Mouse (Mus musculus): Measurements from ENCODE around the gene Phactr4. TPM values are rescaled to one million over a fixed set of nuclear protein-coding genes. Genes with fewer than 3 reads are reported as not detected.

Gene Phactr4
- polyA plus RNA-seq (2012; fragmentation: generic; extraction: Trizol) = 21.8 TPM
- long read RNA-seq, experiment 1, partial matches to known transcripts = 1 of 3 reads
- long read RNA-seq, experiment 1, other reads (novel, unspliced or antisense) = 2 of 3 reads
- long read RNA-seq, experiment 2, full-length matches to known transcripts = 7 of 13 reads
- long read RNA-seq, experiment 2, partial matches to known transcripts = 4 of 13 reads
- long read RNA-seq, experiment 2, other reads (novel, unspliced or antisense) = 2 of 13 reads

DNA sequence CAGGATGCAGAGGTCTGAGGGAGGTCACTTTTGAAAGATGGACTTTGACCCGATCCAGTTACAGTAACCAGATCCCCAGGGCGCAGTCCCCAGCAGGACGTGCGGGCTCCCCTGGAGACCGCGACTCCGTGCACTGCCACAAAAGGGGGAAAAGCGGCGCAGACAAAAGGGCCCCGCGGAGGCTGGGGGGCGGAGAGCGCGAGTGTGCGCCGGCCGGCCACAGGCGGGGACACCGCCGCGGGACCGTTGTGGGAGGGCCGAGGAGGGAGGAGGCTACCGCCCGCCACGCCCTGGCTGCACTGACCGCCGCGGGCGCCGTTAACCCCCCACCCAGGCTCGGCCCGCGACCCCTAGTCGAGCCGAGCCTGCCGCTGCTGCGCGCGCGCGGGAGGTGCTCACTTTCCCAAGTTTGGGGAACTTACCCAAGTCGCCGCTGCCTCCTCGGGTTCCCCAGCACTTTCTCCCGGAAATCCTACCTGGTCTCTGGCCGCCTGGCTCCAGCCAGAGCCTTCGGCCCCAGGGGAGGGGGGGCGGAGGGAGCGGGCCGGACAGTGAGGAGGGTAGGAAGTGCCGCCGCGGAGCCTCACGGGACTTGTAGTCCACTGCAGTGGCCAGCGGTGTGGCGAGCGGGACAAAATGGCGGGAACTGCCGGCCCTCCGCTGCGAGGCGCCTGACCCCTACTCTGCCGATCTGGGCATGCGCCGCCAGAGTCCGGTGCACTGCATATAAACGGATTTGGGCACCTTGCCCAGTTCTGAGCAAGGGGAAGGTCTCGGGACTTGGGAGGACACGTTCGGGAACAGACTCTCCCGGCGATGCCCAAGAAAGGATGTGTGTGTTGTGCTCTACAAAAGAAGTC lies at the start of gene Phactr4:
TSS of gene Phactr4 (minus strand) at position 567 of the 860 bp plus-strand sequence.
- H3K79me2 ChIP-seq (ENCODE audit: control insufficient read depth, insufficient read depth) = peaks cover 45% of the 10 kb centered on the region
- TF ChIP-seq MYOD1 (IDR thresholded peaks at IDR 0.05; ENCODE audit: control insufficient read depth, insufficient read length, low read depth) (no peak), USF1 (IDR thresholded peaks at IDR 0.05; ENCODE audit: low read depth) (no peak), MYOG (IDR thresholded peaks at IDR 0.05; ENCODE audit: control insufficient read depth, extremely low read depth, insufficient read length) (no peak), FOSL1 (IDR thresholded peaks at IDR 0.05; ENCODE audit: insufficient read depth, low read length, poor library complexity, severe bottlenecking) (no peak), MAX (IDR thresholded peaks at IDR 0.05) (no peak), CEBPB (IDR thresholded peaks at IDR 0.05; ENCODE audit: low read depth) (no peak), CTCF (IDR thresholded peaks at IDR 0.05; ENCODE audit: control insufficient read depth, insufficient read depth, insufficient read length) (no peak)
- H3K36me3 ChIP-seq (ENCODE audit: control insufficient read depth, insufficient read depth) = no peaks in the 10 kb centered on the region
- H3ac ChIP-seq (ENCODE audit: control insufficient read depth, insufficient read length, low read depth) = peak within 1 kb of the TSS; percentile 91
- no peaks in the 10 kb centered on the region for H3K27me3 ChIP-seq (ENCODE audit: control insufficient read depth, insufficient read depth, insufficient read length)
- peak within 1 kb of the TSS; percentile 45 for H3K4me3 ChIP-seq (ENCODE audit: insufficient read depth, poor library complexity, severe bottlenecking)
- peaks cover 36% of the 10 kb centered on the region for H3K79me3 ChIP-seq (ENCODE audit: low read depth)

- TF ChIP-seq MAX (IDR thresholded peaks at IDR 0.05) (no peak), MYOD1 (IDR thresholded peaks at IDR 0.05; ENCODE audit: control insufficient read depth, insufficient read length, low read depth) (no peak), CTCF (IDR thresholded peaks at IDR 0.05; ENCODE audit: control insufficient read depth, insufficient read depth, insufficient read length) (no peak), MYOG (IDR thresholded peaks at IDR 0.05; ENCODE audit: control insufficient read depth, extremely low read depth, insufficient read length) (no peak), CEBPB (IDR thresholded peaks at IDR 0.05; ENCODE audit: low read depth) (no peak), FOSL1 (IDR thresholded peaks at IDR 0.05; ENCODE audit: insufficient read depth, low read length, poor library complexity, severe bottlenecking) (no peak), USF1 (IDR thresholded peaks at IDR 0.05; ENCODE audit: low read depth) (no peak)
- no peaks in the 10 kb centered on the region for H3K27me3 ChIP-seq (ENCODE audit: control insufficient read depth, insufficient read depth, insufficient read length)
- no peaks in the 10 kb centered on the region for H3K79me2 ChIP-seq (ENCODE audit: control insufficient read depth, insufficient read depth)
- H3K79me3 ChIP-seq (ENCODE audit: low read depth) = no peaks in the 10 kb centered on the region
- no peak overlapping the region for H3ac ChIP-seq (ENCODE audit: control insufficient read depth, insufficient read length, low read depth)
- no peak overlapping the region for H3K4me3 ChIP-seq (ENCODE audit: insufficient read depth, poor library complexity, severe bottlenecking)
- H3K36me3 ChIP-seq (ENCODE audit: control insufficient read depth, insufficient read depth) = no peaks in the 10 kb centered on the region
Measured at GRCm38 (mm10) chr4:132469873-132470272, 47.6 kb upstream of the Phactr4 start.

- H3K79me3 ChIP-seq (ENCODE audit: low read depth) = peaks cover 33% of the 10 kb centered on the region
- no peak for TF ChIP-seq CTCF (IDR thresholded peaks at IDR 0.05; ENCODE audit: control insufficient read depth, insufficient read depth, insufficient read length)
- no peak for TF ChIP-seq MAX (IDR thresholded peaks at IDR 0.05)
- TF ChIP-seq CEBPB (IDR thresholded peaks at IDR 0.05; ENCODE audit: low read depth) = no peak
- no peak for TF ChIP-seq MYOD1 (IDR thresholded peaks at IDR 0.05; ENCODE audit: control insufficient read depth, insufficient read length, low read depth)
- TF ChIP-seq USF1 (IDR thresholded peaks at IDR 0.05; ENCODE audit: low read depth) = no peak
- TF ChIP-seq FOSL1 (IDR thresholded peaks at IDR 0.05; ENCODE audit: insufficient read depth, low read length, poor library complexity, severe bottlenecking) = no peak
- no peak for TF ChIP-seq MYOG (IDR thresholded peaks at IDR 0.05; ENCODE audit: control insufficient read depth, extremely low read depth, insufficient read length)
Measured at GRCm38 (mm10) chr4:132464255-132464613, 41.9 kb upstream of the Phactr4 start.

DNA sequence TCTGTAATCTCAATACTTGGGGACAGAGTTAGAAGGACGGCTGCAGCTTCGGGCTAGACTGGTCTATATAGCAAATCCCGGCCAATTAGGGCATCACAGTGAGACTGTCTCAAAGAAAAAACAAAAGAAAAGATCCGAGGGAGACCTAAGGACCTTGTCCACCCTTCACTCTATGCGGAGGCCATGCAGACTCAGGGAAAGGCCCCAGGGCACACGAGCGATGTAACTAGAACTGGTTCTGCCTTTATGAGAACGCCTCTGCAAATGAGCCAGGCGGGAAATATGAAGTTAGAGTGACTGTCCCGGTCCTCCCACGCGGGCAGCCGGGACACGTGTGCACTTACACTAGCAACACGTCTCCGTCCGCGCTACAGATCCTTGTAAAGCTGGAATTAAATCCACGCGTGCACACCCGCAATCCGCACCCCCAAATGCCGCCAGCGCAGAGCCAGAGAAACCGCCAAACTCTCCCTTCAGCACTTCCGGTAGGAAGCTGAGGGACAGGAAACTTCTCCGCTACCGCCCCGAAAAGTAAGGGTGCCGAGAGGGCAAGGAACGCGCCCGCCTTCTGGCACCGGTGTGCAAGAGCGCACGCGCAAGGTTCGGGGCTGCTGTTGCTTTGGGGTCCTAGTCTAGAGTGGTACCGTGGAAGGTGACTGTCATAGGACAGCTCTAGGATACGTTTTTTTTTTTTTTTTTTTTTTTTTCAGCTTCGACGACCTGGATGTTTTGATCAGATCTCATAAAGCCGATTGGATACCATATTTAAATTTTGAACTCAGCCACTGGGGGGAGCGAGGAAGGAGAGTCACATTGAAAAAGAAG lies 41.4 kb upstream of the Phactr4 start, which contains the start of gene Med18:
TSS of gene Med18 (minus strand) at position 492 of the 825 bp plus-strand sequence.
- Histone ChIP-seq H3ac (ENCODE audit: control insufficient read depth, insufficient read length, low read depth) (peak within 1 kb of the TSS; percentile 92), H3K27me3 (ENCODE audit: control insufficient read depth, insufficient read depth, insufficient read length) (no peaks in the 10 kb centered on the region), H3K36me3 (ENCODE audit: control insufficient read depth, insufficient read depth) (peaks cover 36% of the 10 kb centered on the region), H3K79me3 (ENCODE audit: low read depth) (peaks cover 36% of the 10 kb centered on the region), H3K4me3 (ENCODE audit: insufficient read depth, poor library complexity, severe bottlenecking) (peak within 1 kb of the TSS; percentile 85), H3K79me2 (ENCODE audit: control insufficient read depth, insufficient read depth) (peaks cover 51% of the 10 kb centered on the region)
- no peak for TF ChIP-seq CTCF (IDR thresholded peaks at IDR 0.05; ENCODE audit: control insufficient read depth, insufficient read depth, insufficient read length)
- no peak for TF ChIP-seq FOSL1 (IDR thresholded peaks at IDR 0.05; ENCODE audit: insufficient read depth, low read length, poor library complexity, severe bottlenecking)
- no peak for TF ChIP-seq USF1 (IDR thresholded peaks at IDR 0.05; ENCODE audit: low read depth)
- peak; percentile 58 for TF ChIP-seq MAX (IDR thresholded peaks at IDR 0.05)
- no peak for TF ChIP-seq MYOG (IDR thresholded peaks at IDR 0.05; ENCODE audit: control insufficient read depth, extremely low read depth, insufficient read length)

More at GRCm38 (mm10) chr4:132464255-132464613, 41.9 kb upstream of the Phactr4 start:
- Histone ChIP-seq H3K79me2 (ENCODE audit: control insufficient read depth, insufficient read depth) (peaks cover 45% of the 10 kb centered on the region), H3K27me3 (ENCODE audit: control insufficient read depth, insufficient read depth, insufficient read length) (no peaks in the 10 kb centered on the region), H3K36me3 (ENCODE audit: control insufficient read depth, insufficient read depth) (peaks cover 31% of the 10 kb centered on the region), H3K4me3 (ENCODE audit: insufficient read depth, poor library complexity, severe bottlenecking) (peak overlapping the region; percentile 85), H3ac (ENCODE audit: control insufficient read depth, insufficient read length, low read depth) (no peak overlapping the region)

- peak overlapping the region; percentile 92 for H3ac ChIP-seq (ENCODE audit: control insufficient read depth, insufficient read length, low read depth)
- H3K4me3 ChIP-seq (ENCODE audit: insufficient read depth, poor library complexity, severe bottlenecking) = peak overlapping the region; percentile 85
- H3K79me2 ChIP-seq (ENCODE audit: control insufficient read depth, insufficient read depth) = peaks cover 56% of the 10 kb centered on the region
- peaks cover 44% of the 10 kb centered on the region for H3K36me3 ChIP-seq (ENCODE audit: control insufficient read depth, insufficient read depth)
- no peak for TF ChIP-seq FOSL1 (IDR thresholded peaks at IDR 0.05; ENCODE audit: insufficient read depth, low read length, poor library complexity, severe bottlenecking)
- no peaks in the 10 kb centered on the region for H3K27me3 ChIP-seq (ENCODE audit: control insufficient read depth, insufficient read depth, insufficient read length)
- peaks cover 38% of the 10 kb centered on the region for H3K79me3 ChIP-seq (ENCODE audit: low read depth)
Measured at GRCm38 (mm10) chr4:132462836-132463235, 40.5 kb upstream of the Phactr4 start.
